Mouse (Mus musculus) cortical plate, adult 2 months (tissue): ENCODE measurements around the gene Ints14.

Source experiments
- CTCF ChIP-seq: fragments of 200-500 bp; IDR thresholded peaks from 2 replicates; pipeline ENCODE4 v1.5.1; 2011; ENCODE audit warnings: mild to moderate bottlenecking, control low read depth, low read length; ENCODE audit not compliant: insufficient read depth; ENCODE audit errors: extremely low read depth
- POLR2A ChIP-seq: fragments of 200-500 bp; IDR thresholded peaks from 2 replicates; pipeline ENCODE4 v1.6.1; 2011; ENCODE audit warnings: mild to moderate bottlenecking, low read length, control low read depth; ENCODE audit not compliant: insufficient read depth; ENCODE audit errors: extremely low read depth

GRCm38 (mm10) chr9:65010632-65011031 is 49.9 kb downstream of the Ints14 start:
- TF ChIP-seq CTCF = no peak
- TF ChIP-seq POLR2A = no peak
